Mouse (Mus musculus): ENCODE data around the gene Shcbp1.

- no peak for TF ChIP-seq POLR2A (IDR thresholded peaks at IDR 0.05; ENCODE audit: control insufficient read depth, low read depth, low read length)
- no peak for TF ChIP-seq CTCF (IDR thresholded peaks at IDR 0.05; ENCODE audit: control insufficient read depth, insufficient read depth, insufficient replicate concordance, low read depth, low read length)
Observed at GRCm38 (mm10) chr8:4808831-4809230, 29.5 kb upstream of the Shcbp1 start.
